Mouse (Mus musculus) kidney, embryonic 15.5 days (tissue): ENCODE measurements around the gene Lingo2. TPM values are rescaled to one million over a fixed set of nuclear protein-coding genes. Genes with fewer than 3 reads are reported as not detected.

Source experiments
- ATAC-seq: fragments of 200-750 bp; cut with Nextera tagmentation; replicated peaks from 2 replicates; pipeline ENCODE4 v1.8.0; 2017; ENCODE audit warnings: moderate TSS enrichment; ENCODE audit not compliant: low FRiP score
- H3K27ac ChIP-seq: fragments of 300-500 bp; sonication (generic); 2 replicates; pipeline ENCODE4 v1.5.1; 2015; ENCODE audit warnings: mild to moderate bottlenecking, inconsistent platforms
- H3K27me3 ChIP-seq: fragments of 300-500 bp; sonication (generic); 2 replicates; pipeline ENCODE4 v1.6.1; 2015; ENCODE audit warnings: inconsistent platforms
- H3K36me3 ChIP-seq: fragments of 300-500 bp; sonication (generic); 2 replicates; pipeline ENCODE4 v1.6.1; 2015; ENCODE audit warnings: inconsistent platforms
- H3K4me1 ChIP-seq: fragments of 300-500 bp; sonication (generic); 2 replicates; pipeline ENCODE4 v1.6.1; 2015; ENCODE audit warnings: inconsistent platforms
- H3K4me2 ChIP-seq: fragments of 300-500 bp; sonication (generic); 2 replicates; pipeline ENCODE4 v1.6.1; 2015; ENCODE audit warnings: moderate library complexity, mild to moderate bottlenecking, inconsistent platforms
- H3K4me3 ChIP-seq: fragments of 300-500 bp; sonication (generic); replicated peaks from 2 replicates; pipeline ENCODE4 v1.5.1; 2015; ENCODE audit warnings: mild to moderate bottlenecking, inconsistent platforms
- H3K9ac ChIP-seq: fragments of 300-500 bp; sonication (generic); 2 replicates; pipeline ENCODE4 v1.6.1; 2015; ENCODE audit warnings: mild to moderate bottlenecking, inconsistent platforms
- H3K9me3 ChIP-seq: fragments of 300-500 bp; sonication (generic); replicated peaks from 2 replicates; pipeline ENCODE4 v1.6.1; 2016; ENCODE audit warnings: inconsistent platforms
- WGBS: fragments of 180-500 bp; shearing (Covaris S2); methylation state at CpG from one replicate; pipeline ENCODE4 v1.1.7; 2015; ENCODE audit warnings: mixed read lengths; 5-methylcytosine and 5-hydroxymethylcytosine counted together
- polyA plus RNA-seq: library from polyadenylated mRNA; unstranded; fragments of >200 nt; fragmentation: Nextera tagmentation; extraction: Ambion mirVana; gene quantifications from 2 replicates; pipeline ENCODE4 v1.2.1, GENCODE M21; 2015

Lingo2 gene
- polyA plus RNA-seq, 1 experiment from 2014 or later, result 0.47 TPM

GRCm38 (mm10) chr4:35897769-35898564 is 1053.6 kb downstream of the Lingo2 start:
- H3K9ac ChIP-seq, result no peak overlapping the region
- H3K4me3 ChIP-seq, result no peak overlapping the region
- ATAC-seq, result no peak
- no peaks in the 10 kb centered on the region for H3K27me3 ChIP-seq
- H3K4me1 ChIP-seq, result no peaks in the 10 kb centered on the region
- H3K9me3 ChIP-seq, result no peaks in the 10 kb centered on the region
- H3K36me3 ChIP-seq, result no peaks in the 10 kb centered on the region
- no peak overlapping the region for H3K27ac ChIP-seq
- no peak overlapping the region for H3K4me2 ChIP-seq
- WGBS, result 68% methylated on average over 1 of the region's 1 CpGs

GRCm38 (mm10) chr4:35885591-35886542 is 1065.7 kb downstream of the Lingo2 start:
- ATAC-seq, result no peak
- Histone ChIP-seq H3K27ac (no peak overlapping the region), H3K9ac (no peak overlapping the region), H3K9me3 (no peaks in the 10 kb centered on the region), H3K36me3 (no peaks in the 10 kb centered on the region), H3K27me3 (no peaks in the 10 kb centered on the region), H3K4me2 (no peak overlapping the region), H3K4me1 (no peaks in the 10 kb centered on the region), H3K4me3 (no peak overlapping the region)
- 66% methylated on average over 5 of the region's 5 CpGs for whole genome bisulfite sequencing

GRCm38 (mm10) chr4:35884946-35885460 is 1066.5 kb downstream of the Lingo2 start:
- 49% methylated on average over 3 of the region's 3 CpGs for WGBS
- Histone ChIP-seq H3K36me3 (no peaks in the 10 kb centered on the region), H3K4me1 (no peaks in the 10 kb centered on the region), H3K27ac (no peak overlapping the region), H3K4me3 (no peak overlapping the region), H3K9ac (no peak overlapping the region), H3K9me3 (no peaks in the 10 kb centered on the region), H3K27me3 (no peaks in the 10 kb centered on the region), H3K4me2 (no peak overlapping the region)
- no peak for ATAC-seq

- no peak for ATAC-seq
- 94% methylated on average over 1 of the region's 1 CpGs for WGBS
- Histone ChIP-seq H3K4me1 (no peaks in the 10 kb centered on the region), H3K9me3 (no peaks in the 10 kb centered on the region), H3K27ac (no peak overlapping the region), H3K9ac (no peak overlapping the region), H3K4me3 (no peak overlapping the region), H3K27me3 (no peaks in the 10 kb centered on the region), H3K4me2 (no peak overlapping the region), H3K36me3 (no peaks in the 10 kb centered on the region)
Measured at GRCm38 (mm10) chr4:35846518-35846917, 1105.0 kb downstream of the Lingo2 start.

- no peak overlapping the region for H3K9ac ChIP-seq
- H3K36me3 ChIP-seq, result no peaks in the 10 kb centered on the region
- H3K4me1 ChIP-seq, result no peaks in the 10 kb centered on the region
- H3K27me3 ChIP-seq, result no peaks in the 10 kb centered on the region
- no peak overlapping the region for H3K4me2 ChIP-seq
- H3K4me3 ChIP-seq, result no peak overlapping the region
- no peak for ATAC-seq
- 70% methylated on average over 7 of the region's 7 CpGs for WGBS
- H3K27ac ChIP-seq, result no peak overlapping the region
- no peaks in the 10 kb centered on the region for H3K9me3 ChIP-seq
Measured at GRCm38 (mm10) chr4:35845140-35845539, 1106.4 kb downstream of the Lingo2 start.

- Histone ChIP-seq H3K27me3 (no peaks in the 10 kb centered on the region), H3K36me3 (no peaks in the 10 kb centered on the region), H3K4me1 (no peaks in the 10 kb centered on the region), H3K4me3 (no peak overlapping the region), H3K4me2 (no peak overlapping the region), H3K27ac (no peak overlapping the region), H3K9ac (no peak overlapping the region), H3K9me3 (no peaks in the 10 kb centered on the region)
- 82% methylated on average over 6 of the region's 6 CpGs for WGBS
- no peak for ATAC-seq
Measured at GRCm38 (mm10) chr4:35844518-35844917, 1107.0 kb downstream of the Lingo2 start.

- Histone ChIP-seq H3K4me2 (no peak overlapping the region), H3K36me3 (no peaks in the 10 kb centered on the region), H3K4me1 (no peaks in the 10 kb centered on the region), H3K9ac (no peak overlapping the region), H3K9me3 (no peaks in the 10 kb centered on the region), H3K4me3 (no peak overlapping the region), H3K27me3 (no peaks in the 10 kb centered on the region), H3K27ac (no peak overlapping the region)
- no peak for ATAC-seq
- WGBS, result 88% methylated on average over 7 of the region's 7 CpGs
Measured at GRCm38 (mm10) chr4:35823322-35823870, 1128.2 kb downstream of the Lingo2 start.

GRCm38 (mm10) chr4:35820701-35821100 is 1130.8 kb downstream of the Lingo2 start:
- Histone ChIP-seq H3K9ac (no peak overlapping the region), H3K27me3 (no peaks in the 10 kb centered on the region), H3K4me3 (no peak overlapping the region), H3K36me3 (no peaks in the 10 kb centered on the region), H3K4me1 (no peaks in the 10 kb centered on the region), H3K4me2 (no peak overlapping the region), H3K27ac (no peak overlapping the region), H3K9me3 (no peaks in the 10 kb centered on the region)
- no peak for ATAC-seq
- WGBS, result 91% methylated on average over 1 of the region's 1 CpGs

- WGBS, result 86% methylated on average over 1 of the region's 1 CpGs
- Histone ChIP-seq H3K9ac (no peak overlapping the region), H3K36me3 (no peaks in the 10 kb centered on the region), H3K4me1 (no peaks in the 10 kb centered on the region), H3K4me3 (no peak overlapping the region), H3K27ac (no peak overlapping the region), H3K27me3 (no peaks in the 10 kb centered on the region), H3K9me3 (no peaks in the 10 kb centered on the region), H3K4me2 (no peak overlapping the region)
- ATAC-seq, result no peak
Measured at GRCm38 (mm10) chr4:35814698-35815097, 1136.8 kb downstream of the Lingo2 start.

GRCm38 (mm10) chr4:35807497-35808210 is 1143.9 kb downstream of the Lingo2 start:
- Histone ChIP-seq H3K4me3 (no peak overlapping the region), H3K4me1 (no peaks in the 10 kb centered on the region), H3K27me3 (no peaks in the 10 kb centered on the region), H3K9me3 (no peaks in the 10 kb centered on the region), H3K4me2 (no peak overlapping the region), H3K9ac (no peak overlapping the region), H3K36me3 (no peaks in the 10 kb centered on the region), H3K27ac (no peak overlapping the region)
- 75% methylated on average over 6 of the region's 6 CpGs for WGBS
- no peak for ATAC-seq

- Histone ChIP-seq H3K36me3 (no peaks in the 10 kb centered on the region), H3K4me3 (no peak overlapping the region), H3K9me3 (no peaks in the 10 kb centered on the region), H3K27me3 (no peaks in the 10 kb centered on the region), H3K4me2 (no peak overlapping the region), H3K4me1 (no peaks in the 10 kb centered on the region), H3K27ac (no peak overlapping the region), H3K9ac (no peak overlapping the region)
- 87% methylated on average over 2 of the region's 2 CpGs for WGBS
- ATAC-seq, result no peak
Measured at GRCm38 (mm10) chr4:35806881-35807464, 1144.6 kb downstream of the Lingo2 start.
